Mouse (Mus musculus) forebrain, embryonic 16.5 days (tissue): Measurements from ENCODE around the gene 9430015G10Rik. TPM values are rescaled to one million over a fixed set of nuclear protein-coding genes. Genes with fewer than 3 reads are reported as not detected.

Experiments
- polyA plus RNA-seq: library from polyadenylated mRNA; unstranded; fragments of >200 nt; fragmentation: Nextera tagmentation; extraction: Ambion mirVana; gene quantifications from 2 replicates; pipeline ENCODE4 v1.2.1, GENCODE M21; 2015

Gene 9430015G10Rik
- polyA plus RNA-seq, 1 experiment from 2014 or later, result 45.8 TPM

Other genes with a start within 250 kb of the 9430015G10Rik start
- 0.72 and 0.84 TPM in 2 replicates for gene Tas1r3, start 246.6 kb upstream of the 9430015G10Rik start, polyA plus RNA-seq
- gene Cptp, start 240.5 kb upstream of the 9430015G10Rik start, polyA plus RNA-seq, result 22.5 and 23.8 TPM in 2 replicates
- 89.8 and 100 TPM in 2 replicates for gene Ints11, start 240.4 kb upstream of the 9430015G10Rik start, polyA plus RNA-seq
- gene Pusl1, start 218.2 kb upstream of the 9430015G10Rik start, polyA plus RNA-seq, result 68.0 and 70.3 TPM in 2 replicates
- gene Acap3, start 218.2 kb upstream of the 9430015G10Rik start, polyA plus RNA-seq, result 94.8 and 101 TPM in 2 replicates
- 115 and 121 TPM in 2 replicates for gene Ube2j2, start 166.2 kb upstream of the 9430015G10Rik start, polyA plus RNA-seq
- gene C1qtnf12, start 147.7 kb upstream of the 9430015G10Rik start, polyA plus RNA-seq, result 6.3 and 9.2 TPM in 2 replicates
- 26.8 and 30.4 TPM in 2 replicates for gene B3galt6, start 117.3 kb upstream of the 9430015G10Rik start, polyA plus RNA-seq
- gene Sdf4, start 117.1 kb upstream of the 9430015G10Rik start, polyA plus RNA-seq, result 118 and 125 TPM in 2 replicates
- 1.0 and 1.4 TPM in 2 replicates for gene Tnfrsf4, start 96.1 kb upstream of the 9430015G10Rik start, polyA plus RNA-seq
- gene Tnfrsf18, start 83.8 kb upstream of the 9430015G10Rik start, polyA plus RNA-seq, result 0.60 and 1.5 TPM in 2 replicates
- not detected in 2 replicates for gene Ttll10, start 50.6 kb upstream of the 9430015G10Rik start, polyA plus RNA-seq
- 0.42 and 0.73 TPM in 2 replicates for gene Rnf223, start 20.5 kb downstream of the 9430015G10Rik start, polyA plus RNA-seq
- 113 and 125 TPM in 2 replicates for gene Agrn, start 87.5 kb downstream of the 9430015G10Rik start, polyA plus RNA-seq
- 1.5 TPM in 2 replicates for gene Isg15, start 90.8 kb downstream of the 9430015G10Rik start, polyA plus RNA-seq
- gene AW011738, start 93.3 kb downstream of the 9430015G10Rik start, polyA plus RNA-seq, result 3.3 and 4.0 TPM in 2 replicates
- 1.7 and 1.8 TPM in 2 replicates for gene Perm1, start 105.9 kb downstream of the 9430015G10Rik start, polyA plus RNA-seq
- gene Plekhn1, start 124.9 kb downstream of the 9430015G10Rik start, polyA plus RNA-seq, result 27.6 and 31.9 TPM in 2 replicates
- gene Noc2l, start 126.0 kb downstream of the 9430015G10Rik start, polyA plus RNA-seq, result 55.3 and 61.4 TPM in 2 replicates
- 0.83 and 2.2 TPM in 2 replicates for gene Samd11, start 145.7 kb downstream of the 9430015G10Rik start, polyA plus RNA-seq
- gene Vmn2r-ps159, start 221.1 kb downstream of the 9430015G10Rik start, polyA plus RNA-seq, result not detected in 2 replicates